Mouse (Mus musculus): ENCODE results near the gene Ippk. TPM values are rescaled to one million over a fixed set of nuclear protein-coding genes. Genes with fewer than 3 reads are reported as not detected.

The Ippk gene
- polyA plus RNA-seq, 1 experiment: 12.8 TPM

- WGBS: 71% methylated on average over 4 of the region's 4 CpGs
- no peaks in the 10 kb centered on the region for H3K4me1 ChIP-seq (ENCODE audit: control insufficient read depth, insufficient read depth, low read length)
- no peaks in the 10 kb centered on the region for H3K27me3 ChIP-seq (ENCODE audit: control insufficient read depth, insufficient read depth, low read length)
- H3K27ac ChIP-seq (ENCODE audit: insufficient read depth, low read length): no peak overlapping the region
- no peak overlapping the region for H3K4me3 ChIP-seq (replicated peaks; ENCODE audit: insufficient read depth, low read depth, low read length)
- DNase-seq: no peak
- no peak for TF ChIP-seq POLR2A (IDR thresholded peaks at IDR 0.05; ENCODE audit: borderline replicate concordance, insufficient read depth, low read length)
- no peak for TF ChIP-seq CTCF (IDR thresholded peaks at IDR 0.05; ENCODE audit: borderline replicate concordance, insufficient read depth, low read depth, low read length)
These were observed 51.1 kb downstream of the Ippk start for GRCm38 (mm10) chr13:49471981-49472675.

- Histone ChIP-seq H3K4me3 (replicated peaks; ENCODE audit: insufficient read depth, low read depth, low read length) (no peak overlapping the region), H3K27ac (ENCODE audit: insufficient read depth, low read length) (no peak overlapping the region), H3K4me1 (ENCODE audit: control insufficient read depth, insufficient read depth, low read length) (no peaks in the 10 kb centered on the region), H3K27me3 (ENCODE audit: control insufficient read depth, insufficient read depth, low read length) (no peaks in the 10 kb centered on the region)
- no peak for DNase-seq
- 94% methylated on average over 6 of the region's 6 CpGs for WGBS
- no peak for TF ChIP-seq CTCF (IDR thresholded peaks at IDR 0.05; ENCODE audit: borderline replicate concordance, insufficient read depth, low read depth, low read length)
- TF ChIP-seq POLR2A (IDR thresholded peaks at IDR 0.05; ENCODE audit: borderline replicate concordance, insufficient read depth, low read length): no peak
These were observed 51.6 kb downstream of the Ippk start for GRCm38 (mm10) chr13:49472676-49473005.

- no peak for DNase-seq
- H3K4me1 ChIP-seq (ENCODE audit: control insufficient read depth, insufficient read depth, low read length): peaks cover 3% of the 10 kb centered on the region
- H3K27me3 ChIP-seq (ENCODE audit: control insufficient read depth, insufficient read depth, low read length): no peaks in the 10 kb centered on the region
- no peak overlapping the region for H3K27ac ChIP-seq (ENCODE audit: insufficient read depth, low read length)
- TF ChIP-seq CTCF (IDR thresholded peaks at IDR 0.05; ENCODE audit: borderline replicate concordance, insufficient read depth, low read depth, low read length) (no peak), POLR2A (IDR thresholded peaks at IDR 0.05; ENCODE audit: borderline replicate concordance, insufficient read depth, low read length) (no peak)
- H3K4me3 ChIP-seq (replicated peaks; ENCODE audit: insufficient read depth, low read depth, low read length): no peak overlapping the region
- 81% methylated on average over 3 of the region's 3 CpGs for WGBS
These were observed 56.8 kb downstream of the Ippk start for GRCm38 (mm10) chr13:49477887-49478286.

GRCm38 (mm10) chr13:49478851-49479374 lies 57.9 kb downstream of the Ippk start:
- WGBS: 91% methylated on average over 6 of the region's 6 CpGs
- Histone ChIP-seq H3K27ac (ENCODE audit: insufficient read depth, low read length) (no peak overlapping the region), H3K4me1 (ENCODE audit: control insufficient read depth, insufficient read depth, low read length) (peaks cover 3% of the 10 kb centered on the region), H3K27me3 (ENCODE audit: control insufficient read depth, insufficient read depth, low read length) (no peaks in the 10 kb centered on the region), H3K4me3 (replicated peaks; ENCODE audit: insufficient read depth, low read depth, low read length) (no peak overlapping the region)
- no peak for TF ChIP-seq CTCF (IDR thresholded peaks at IDR 0.05; ENCODE audit: borderline replicate concordance, insufficient read depth, low read depth, low read length)
- no peak for TF ChIP-seq POLR2A (IDR thresholded peaks at IDR 0.05; ENCODE audit: borderline replicate concordance, insufficient read depth, low read length)
- DNase-seq: no peak

- Histone ChIP-seq H3K4me1 (ENCODE audit: control insufficient read depth, insufficient read depth, low read length) (peaks cover 3% of the 10 kb centered on the region), H3K4me3 (replicated peaks; ENCODE audit: insufficient read depth, low read depth, low read length) (no peak overlapping the region), H3K27me3 (ENCODE audit: control insufficient read depth, insufficient read depth, low read length) (no peaks in the 10 kb centered on the region), H3K27ac (ENCODE audit: insufficient read depth, low read length) (no peak overlapping the region; the same call in 1 of the 2 replicates)
- TF ChIP-seq POLR2A (IDR thresholded peaks at IDR 0.05; ENCODE audit: borderline replicate concordance, insufficient read depth, low read length) (no peak), CTCF (IDR thresholded peaks at IDR 0.05; ENCODE audit: borderline replicate concordance, insufficient read depth, low read depth, low read length) (no peak)
- WGBS: 52% methylated on average over 4 of the region's 4 CpGs
- DNase-seq: no peak
These were observed 58.4 kb downstream of the Ippk start for GRCm38 (mm10) chr13:49479399-49479798.

- no peak overlapping the region for H3K27ac ChIP-seq (ENCODE audit: insufficient read depth, low read length)
These were observed 59.0 kb downstream of the Ippk start for GRCm38 (mm10) chr13:49480057-49480456.

GRCm38 (mm10) chr13:49480551-49480950 lies 59.5 kb downstream of the Ippk start:
- WGBS: 14% methylated on average over 5 of the region's 5 CpGs
- TF ChIP-seq POLR2A (IDR thresholded peaks at IDR 0.05; ENCODE audit: borderline replicate concordance, insufficient read depth, low read length) (no peak), CTCF (IDR thresholded peaks at IDR 0.05; ENCODE audit: borderline replicate concordance, insufficient read depth, low read depth, low read length) (no peak)
- no peaks in the 10 kb centered on the region for H3K27me3 ChIP-seq (ENCODE audit: control insufficient read depth, insufficient read depth, low read length)
- no peak overlapping the region for H3K4me3 ChIP-seq (replicated peaks; ENCODE audit: insufficient read depth, low read depth, low read length)
- peak; percentile 47 to 62 for DNase-seq
- H3K4me1 ChIP-seq (ENCODE audit: control insufficient read depth, insufficient read depth, low read length): peaks cover 3% of the 10 kb centered on the region
- no peak overlapping the region for H3K27ac ChIP-seq (ENCODE audit: insufficient read depth, low read length)

More at GRCm38 (mm10) chr13:49480057-49480456, 59.0 kb downstream of the Ippk start:
- 29% methylated on average over 2 of the region's 2 CpGs for WGBS
- DNase-seq: peak; percentile 45 to 72
- Histone ChIP-seq H3K27me3 (ENCODE audit: control insufficient read depth, insufficient read depth, low read length) (no peaks in the 10 kb centered on the region), H3K4me1 (ENCODE audit: control insufficient read depth, insufficient read depth, low read length) (peaks cover 3% of the 10 kb centered on the region), H3K4me3 (replicated peaks; ENCODE audit: insufficient read depth, low read depth, low read length) (no peak overlapping the region)
- TF ChIP-seq CTCF (IDR thresholded peaks at IDR 0.05; ENCODE audit: borderline replicate concordance, insufficient read depth, low read depth, low read length) (no peak), POLR2A (IDR thresholded peaks at IDR 0.05; ENCODE audit: borderline replicate concordance, insufficient read depth, low read length) (no peak)

- TF ChIP-seq POLR2A (IDR thresholded peaks at IDR 0.05; ENCODE audit: borderline replicate concordance, insufficient read depth, low read length) (no peak), CTCF (IDR thresholded peaks at IDR 0.05; ENCODE audit: borderline replicate concordance, insufficient read depth, low read depth, low read length) (no peak)
- WGBS: 67% methylated on average over 5 of the region's 5 CpGs
- Histone ChIP-seq H3K4me3 (replicated peaks; ENCODE audit: insufficient read depth, low read depth, low read length) (no peak overlapping the region), H3K27me3 (ENCODE audit: control insufficient read depth, insufficient read depth, low read length) (no peaks in the 10 kb centered on the region), H3K4me1 (ENCODE audit: control insufficient read depth, insufficient read depth, low read length) (no peaks in the 10 kb centered on the region; the same call in 1 of the 2 replicates), H3K27ac (ENCODE audit: insufficient read depth, low read length) (no peak overlapping the region)
- DNase-seq: no peak
These were observed 64.3 kb downstream of the Ippk start for GRCm38 (mm10) chr13:49485388-49485787.
